Mouse (Mus musculus): Measurements from ENCODE around the gene Psmb5. TPM values are rescaled to one million over a fixed set of nuclear protein-coding genes. Genes with fewer than 3 reads are reported as not detected.
A peak's percentile ranks its signal among the peaks of the same experiment; 100 is the strongest.

Psmb5 gene
- polyA plus RNA-seq, 1 experiment: 99.1 TPM

GRCm38 (mm10) chr14:54632252-54632651, 14.4 kb upstream of the Psmb5 start:
- peaks cover 3% of the 10 kb centered on the region; the same call in 1 of the 2 replicates for H3K4me1 ChIP-seq (ENCODE audit: control insufficient read depth, insufficient read depth, low read length)
- no peak overlapping the region for H3K27ac ChIP-seq (ENCODE audit: insufficient read depth, low read depth, low read length)
- no peak for TF ChIP-seq POLR2A (IDR thresholded peaks at IDR 0.05; ENCODE audit: borderline replicate concordance, low read depth, low read length)
- TF ChIP-seq CTCF (IDR thresholded peaks at IDR 0.05; ENCODE audit: low read depth, low read length): no peak
- no peak overlapping the region for H3K4me3 ChIP-seq (ENCODE audit: insufficient read depth, low read length)

- no peak overlapping the region for H3K27ac ChIP-seq (ENCODE audit: insufficient read depth, low read depth, low read length)
- no peak overlapping the region for H3K4me3 ChIP-seq (ENCODE audit: insufficient read depth, low read length)
- H3K4me1 ChIP-seq (ENCODE audit: control insufficient read depth, insufficient read depth, low read length): peaks cover 3% of the 10 kb centered on the region; the same call in 1 of the 2 replicates
- TF ChIP-seq CTCF (IDR thresholded peaks at IDR 0.05; ENCODE audit: low read depth, low read length): no peak
- TF ChIP-seq POLR2A (IDR thresholded peaks at IDR 0.05; ENCODE audit: borderline replicate concordance, low read depth, low read length): no peak
These were observed 13.4 kb upstream of the Psmb5 start for GRCm38 (mm10) chr14:54631240-54631599.

DNA sequence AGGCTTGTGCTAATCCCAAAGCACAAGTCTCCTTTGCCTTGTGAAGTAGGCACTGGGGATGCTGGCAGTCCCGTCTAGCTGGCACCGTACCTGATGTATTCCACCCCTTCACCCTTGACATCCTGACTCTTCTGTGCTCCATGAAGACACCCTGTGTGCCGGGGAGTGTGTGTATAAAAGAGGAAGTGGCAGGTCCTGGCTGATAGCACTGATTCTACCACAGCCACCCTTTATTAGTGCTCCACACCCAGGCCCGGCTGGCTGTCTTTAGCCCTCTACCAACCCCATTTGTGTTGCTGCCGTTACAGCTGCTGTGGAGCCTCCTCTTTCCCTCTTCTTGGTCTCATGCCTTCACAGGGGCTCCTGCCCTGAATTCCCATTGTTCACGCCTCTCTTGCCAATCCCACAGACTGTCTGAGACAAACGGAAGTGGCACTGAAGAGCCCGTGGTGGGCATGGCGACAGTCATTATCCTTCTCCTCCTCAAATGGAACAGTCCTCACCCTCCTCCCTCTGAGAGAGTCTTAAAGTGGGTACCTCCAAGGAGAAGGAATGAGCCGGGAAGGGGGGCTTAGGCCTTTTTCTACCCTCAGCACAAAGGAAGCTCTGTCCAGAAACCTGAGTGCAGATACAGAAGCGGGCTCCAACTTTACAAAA, 12.9 kb upstream of the Psmb5 start:
- peaks cover 3% of the 10 kb centered on the region; the same call in 1 of the 2 replicates for H3K4me1 ChIP-seq (ENCODE audit: control insufficient read depth, insufficient read depth, low read length)
- H3K27ac ChIP-seq (ENCODE audit: insufficient read depth, low read depth, low read length): no peak overlapping the region
- TF ChIP-seq POLR2A (IDR thresholded peaks at IDR 0.05; ENCODE audit: borderline replicate concordance, low read depth, low read length): no peak
- no peak for TF ChIP-seq CTCF (IDR thresholded peaks at IDR 0.05; ENCODE audit: low read depth, low read length)
- H3K4me3 ChIP-seq (ENCODE audit: insufficient read depth, low read length): no peak overlapping the region

GRCm38 (mm10) chr14:54629797-54630196, 12.0 kb upstream of the Psmb5 start:
- H3K27ac ChIP-seq (ENCODE audit: insufficient read depth, low read depth, low read length): no peak overlapping the region

DNA sequence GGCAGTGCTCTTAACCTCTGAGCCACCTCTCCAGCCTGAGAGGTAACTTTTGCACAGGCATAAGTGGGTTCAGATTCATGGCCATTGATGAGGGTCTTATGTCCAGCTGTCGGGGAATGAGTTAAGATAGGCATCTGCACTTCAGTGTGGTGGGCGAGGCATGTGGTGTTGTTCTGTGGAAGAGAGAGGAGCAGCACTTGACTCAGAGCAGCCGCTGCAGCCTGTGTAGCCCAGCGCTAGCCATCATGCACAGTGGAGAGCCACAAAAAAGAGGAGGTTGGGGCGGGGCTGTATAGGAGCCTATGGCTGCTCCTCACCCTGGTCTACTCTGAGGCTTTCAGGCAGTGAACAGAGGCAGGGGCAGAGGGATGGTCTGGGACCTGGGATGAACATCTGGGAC, 10.3 kb upstream of the Psmb5 start:
- TF ChIP-seq CTCF (IDR thresholded peaks at IDR 0.05; ENCODE audit: low read depth, low read length) (no peak), POLR2A (IDR thresholded peaks at IDR 0.05; ENCODE audit: borderline replicate concordance, low read depth, low read length) (no peak)
- Histone ChIP-seq H3K4me3 (ENCODE audit: insufficient read depth, low read length) (no peak overlapping the region), H3K27ac (ENCODE audit: insufficient read depth, low read depth, low read length) (no peak overlapping the region), H3K4me1 (ENCODE audit: control insufficient read depth, insufficient read depth, low read length) (peaks cover 3% of the 10 kb centered on the region; the same call in 1 of the 2 replicates)

More at GRCm38 (mm10) chr14:54629797-54630196, 12.0 kb upstream of the Psmb5 start:
- H3K4me1 ChIP-seq (ENCODE audit: control insufficient read depth, insufficient read depth, low read length): peaks cover 3% of the 10 kb centered on the region; the same call in 1 of the 2 replicates
- TF ChIP-seq CTCF (IDR thresholded peaks at IDR 0.05; ENCODE audit: low read depth, low read length) (no peak), POLR2A (IDR thresholded peaks at IDR 0.05; ENCODE audit: borderline replicate concordance, low read depth, low read length) (no peak)
- H3K4me3 ChIP-seq (ENCODE audit: insufficient read depth, low read length): no peak overlapping the region

GRCm38 (mm10) chr14:54624976-54625375, 7.2 kb upstream of the Psmb5 start:
- TF ChIP-seq CTCF (IDR thresholded peaks at IDR 0.05; ENCODE audit: low read depth, low read length) (no peak), POLR2A (IDR thresholded peaks at IDR 0.05; ENCODE audit: borderline replicate concordance, low read depth, low read length) (no peak)
- H3K4me1 ChIP-seq (ENCODE audit: control insufficient read depth, insufficient read depth, low read length): no peaks in the 10 kb centered on the region
- no peak overlapping the region for H3K27ac ChIP-seq (ENCODE audit: insufficient read depth, low read depth, low read length)
- H3K4me3 ChIP-seq (ENCODE audit: insufficient read depth, low read length): no peak overlapping the region

DNA sequence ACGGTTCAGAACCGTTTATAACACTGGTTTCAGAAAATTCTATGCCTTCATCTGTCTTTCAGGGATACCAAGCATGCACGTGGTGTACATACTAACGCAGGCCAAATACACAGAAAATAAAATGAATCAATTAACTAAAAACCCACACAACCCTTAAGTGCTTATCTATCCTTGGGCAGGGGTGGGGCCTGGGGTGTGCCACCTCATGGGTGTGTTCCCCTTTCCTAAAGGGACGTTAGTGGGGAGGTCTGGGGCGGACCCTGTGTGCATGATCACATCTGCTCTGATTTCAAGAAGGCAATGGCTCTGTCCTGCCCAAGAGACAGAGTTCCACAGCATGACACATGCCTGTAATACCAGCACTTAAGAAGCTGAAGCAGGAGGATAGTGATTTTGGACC, 5.5 kb upstream of the Psmb5 start:
- Histone ChIP-seq H3K27ac (ENCODE audit: insufficient read depth, low read depth, low read length) (no peak overlapping the region), H3K4me3 (ENCODE audit: insufficient read depth, low read length) (no peak overlapping the region), H3K4me1 (ENCODE audit: control insufficient read depth, insufficient read depth, low read length) (no peaks in the 10 kb centered on the region)
- TF ChIP-seq POLR2A (IDR thresholded peaks at IDR 0.05; ENCODE audit: borderline replicate concordance, low read depth, low read length) (no peak), CTCF (IDR thresholded peaks at IDR 0.05; ENCODE audit: low read depth, low read length) (no peak)

DNA sequence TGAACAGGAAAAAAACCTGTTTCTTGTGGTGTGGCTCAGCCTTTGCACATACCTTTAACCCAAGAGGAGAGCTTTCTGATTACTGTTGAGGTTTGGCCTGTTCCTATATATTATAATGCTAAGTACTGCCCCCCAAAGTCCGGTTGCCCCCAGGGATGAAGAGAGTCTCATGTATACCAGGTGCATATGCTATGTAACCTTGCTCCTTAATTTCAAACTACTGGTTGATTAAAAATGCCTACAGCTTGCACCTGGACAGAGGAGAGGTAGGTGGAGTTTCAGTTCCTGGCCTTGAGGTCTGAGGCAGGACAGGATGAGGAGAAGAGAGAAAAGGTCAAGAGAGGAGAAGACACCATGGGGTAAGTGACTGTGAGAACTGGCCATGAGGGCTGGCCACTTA, 3.3 kb upstream of the Psmb5 start, which contains the start of gene Psmb11:
Psmb11 (plus strand) TSS at position 301 of the 400 bp plus-strand sequence.
- Histone ChIP-seq H3K4me3 (ENCODE audit: insufficient read depth, low read length) (no peak within 1 kb of the TSS), H3K4me1 (ENCODE audit: control insufficient read depth, insufficient read depth, low read length) (peaks cover 6% of the 10 kb centered on the region), H3K27ac (ENCODE audit: insufficient read depth, low read depth, low read length) (no peak within 1 kb of the TSS)
- no peak for TF ChIP-seq CTCF (IDR thresholded peaks at IDR 0.05; ENCODE audit: low read depth, low read length)
- no peak for TF ChIP-seq POLR2A (IDR thresholded peaks at IDR 0.05; ENCODE audit: borderline replicate concordance, low read depth, low read length)

- peak overlapping the region; percentile 35; the same call in 1 of the 2 replicates for H3K27ac ChIP-seq (ENCODE audit: insufficient read depth, low read depth, low read length)
- TF ChIP-seq CTCF (IDR thresholded peaks at IDR 0.05; ENCODE audit: low read depth, low read length) (no peak), POLR2A (IDR thresholded peaks at IDR 0.05; ENCODE audit: borderline replicate concordance, low read depth, low read length) (no peak)
These were observed 498 bp downstream of the Psmb5 start for GRCm38 (mm10) chr14:54617152-54617896.

More at GRCm38 (mm10) chr14:54617152-54617896, 498 bp downstream of the Psmb5 start:
- H3K4me3 ChIP-seq (ENCODE audit: insufficient read depth, low read length): peak overlapping the region; percentile 84
- peaks cover 6% of the 10 kb centered on the region for H3K4me1 ChIP-seq (ENCODE audit: control insufficient read depth, insufficient read depth, low read length)
